Mouse (Mus musculus) adrenal gland, postnatal 25 days (tissue): ENCODE measurements at regions not wholly inside any gene's neighbourhood (a gene's known extent, or its start where the extent isn't known, plus 50 kb on each side); places are given as distances from the start of the nearest gene placed in this dataset.
A peak's percentile ranks its signal among the peaks of the same experiment; 100 is the strongest.

Source experiments
- DNase-seq: peaks from one replicate; pipeline ENCODE4 v3.0.0; 2021; ENCODE audit warnings: mixed read lengths

GRCm38 (mm10) chr6:122394160-122394559 lies 53.8 kb upstream of the Phc1 start:
- DNase-seq, result no peak

GRCm38 (mm10) chr6:122393231-122393881 lies 53.0 kb upstream of the Phc1 start:
- DNase-seq, result no peak

- DNase-seq, result peak; percentile 69
Observed at GRCm38 (mm10) chr6:122391725-122392667, 51.6 kb upstream of the Phc1 start.

GRCm38 (mm10) chr6:122391126-122391525 lies 50.8 kb upstream of the Phc1 start:
- DNase-seq, result no peak

GRCm38 (mm10) chr6:122390720-122391119 lies 50.4 kb upstream of the Phc1 start:
- no peak for DNase-seq
